Mouse (Mus musculus) brain, embryonic 14.5 days (tissue): Measurements from ENCODE around the gene Qser1. TPM values are rescaled to one million over a fixed set of nuclear protein-coding genes. Genes with fewer than 3 reads are reported as not detected.
"Not testable (repeated sequence)": the region's sequence is repeated elsewhere in the genome, so short reads cannot be mapped to it uniquely, and the experiment has no call there.

ENCODE experiments used
- DNase-seq: peaks from one replicate; pipeline ENCODE4 v3.0.0-alpha.2; 2011; ENCODE audit warnings: low read depth
- CTCF ChIP-seq: fragments of 200-500 bp; IDR thresholded peaks from 2 replicates; pipeline ENCODE4 v1.5.1; 2012; ENCODE audit warnings: inconsistent platforms, mild to moderate bottlenecking, moderate library complexity, borderline replicate concordance; ENCODE audit not compliant: insufficient read depth, insufficient read length; ENCODE audit errors: extremely low read depth
- POLR2A ChIP-seq: fragments of 200-500 bp; IDR thresholded peaks from 2 replicates; pipeline ENCODE4 v1.6.1; 2012; ENCODE audit warnings: mild to moderate bottlenecking, inconsistent platforms, borderline replicate concordance; ENCODE audit not compliant: poor library complexity, insufficient read depth, insufficient read length, severe bottlenecking; ENCODE audit errors: extremely low read depth
- polyA plus RNA-seq: library from polyadenylated mRNA; depleted of rRNA; stranded (reverse); fragments of >200 nt; gene quantifications from 2 replicates; pipeline ENCODE4 v1.2.3, GENCODE M21; 2012

Gene Qser1
- polyA plus RNA-seq, 1 experiment = 21.9 TPM

DNA sequence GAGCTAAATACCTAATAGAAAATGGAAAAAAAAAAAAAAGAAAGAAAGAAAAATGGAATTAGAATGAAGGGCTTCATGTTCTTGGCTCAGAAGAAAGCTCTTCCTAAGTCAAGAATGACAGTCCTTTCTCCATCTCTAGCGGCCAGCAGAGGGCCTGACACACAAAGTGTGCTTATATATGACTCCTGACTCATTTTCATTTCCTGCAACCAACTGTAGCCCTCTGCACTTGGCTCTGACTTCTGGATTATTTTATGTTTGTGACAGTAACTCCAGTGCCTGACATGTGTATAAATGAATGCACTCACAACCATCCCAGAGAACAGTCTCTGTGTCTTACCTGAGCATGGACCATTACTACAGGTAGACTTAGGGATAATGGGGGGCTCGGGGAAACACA, 31.1 kb upstream of the Qser1 start:
- TF ChIP-seq POLR2A (no peak), CTCF (peak; percentile 51; the same call in 1 of the 2 replicates)
- DNase-seq = peak; percentile 50

DNA sequence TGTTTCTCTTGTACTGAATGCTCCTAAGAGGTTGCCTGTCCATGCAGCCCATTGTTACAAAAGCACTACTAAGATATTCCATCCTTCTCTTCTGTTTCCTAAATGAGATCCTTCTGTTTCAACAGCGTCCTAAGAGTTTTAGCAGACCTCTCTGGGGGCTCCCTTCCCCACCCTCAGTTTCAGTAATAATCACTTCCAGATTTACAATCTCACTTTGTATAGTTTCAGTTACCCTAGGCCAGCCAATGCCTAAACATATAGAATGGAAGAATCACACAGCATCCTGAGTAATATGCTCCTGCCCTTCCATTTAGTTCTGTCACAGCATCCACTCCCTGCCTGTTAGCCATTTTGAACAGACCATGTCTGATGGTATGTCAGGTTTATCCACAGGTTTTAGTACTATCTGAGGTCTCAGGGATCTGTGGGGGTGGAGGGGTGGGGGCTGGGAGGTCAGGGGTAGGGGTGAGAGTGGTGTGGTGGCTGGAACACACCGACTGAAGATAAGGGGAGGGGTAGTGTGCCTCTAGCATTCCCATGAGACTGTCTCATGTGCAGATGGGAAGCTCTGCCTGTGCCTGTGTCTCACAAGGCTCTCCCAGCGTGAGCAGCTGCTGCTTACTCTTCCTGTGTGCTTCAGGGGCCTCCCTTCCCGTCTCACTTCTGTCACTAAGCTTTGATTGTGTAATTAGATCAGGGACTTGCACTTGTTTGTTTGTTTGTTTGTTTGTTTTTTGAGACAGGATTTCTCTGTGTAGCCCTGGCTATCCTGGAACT, 30.3 kb upstream of the Qser1 start:
- TF ChIP-seq POLR2A = no peak
- TF ChIP-seq CTCF = no peak
- DNase-seq = peak; percentile 33

- no peak for DNase-seq
- TF ChIP-seq POLR2A = no peak
- no peak for TF ChIP-seq CTCF
Observed at GRCm38 (mm10) chr2:104842559-104842958, 26.0 kb upstream of the Qser1 start.

DNA sequence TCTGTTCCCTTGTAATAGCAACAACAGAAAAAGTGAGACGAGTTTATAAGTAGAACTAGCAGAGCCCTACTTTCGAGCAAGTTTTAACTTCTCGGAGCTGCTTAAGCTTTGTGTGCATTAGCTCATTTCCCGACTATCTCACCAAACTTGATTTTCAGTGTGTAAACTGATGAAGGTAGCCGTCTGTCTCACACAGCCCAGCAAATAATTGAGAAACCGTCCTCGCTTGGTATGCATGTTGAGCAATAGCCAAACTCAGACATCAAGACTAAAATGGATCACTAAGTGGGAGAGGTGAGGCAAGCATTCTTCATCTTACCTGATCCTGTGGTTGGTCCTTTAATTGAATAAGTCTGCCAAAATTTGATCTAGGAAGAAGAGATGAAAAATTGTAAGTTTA, 25.2 kb upstream of the Qser1 start:
- TF ChIP-seq CTCF = no peak
- TF ChIP-seq POLR2A = no peak
- no peak for DNase-seq

DNA sequence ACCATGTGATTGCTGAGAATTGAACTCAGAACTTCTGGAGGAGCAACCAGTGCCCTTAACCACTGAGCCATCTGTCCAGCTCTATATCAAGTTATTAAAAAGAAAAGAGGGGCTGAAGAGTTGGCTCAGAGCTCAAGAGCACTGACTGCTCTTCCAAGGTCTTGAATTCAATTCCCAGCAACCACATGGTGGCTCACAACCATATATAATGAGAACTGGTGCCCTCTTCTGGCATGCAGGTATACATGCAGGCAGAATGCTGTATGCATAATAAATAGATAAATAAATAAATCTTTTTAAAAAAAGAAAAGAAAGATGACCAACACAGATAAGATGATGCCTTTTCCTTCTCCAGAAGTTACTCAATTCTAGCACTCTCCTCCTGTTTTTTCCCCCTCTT, 24.4 kb upstream of the Qser1 start:
- TF ChIP-seq POLR2A (no peak), CTCF (no peak)
- DNase-seq = no peak

GRCm38 (mm10) chr2:104832486-104832885, 15.9 kb upstream of the Qser1 start:
- TF ChIP-seq CTCF (no peak), POLR2A (no peak)
- DNase-seq = no peak

GRCm38 (mm10) chr2:104826191-104826590, 9.6 kb upstream of the Qser1 start:
- TF ChIP-seq POLR2A (no peak), CTCF (no peak)
- DNase-seq = no peak

- not testable (repeated sequence) for DNase-seq
Observed at GRCm38 (mm10) chr2:104818763-104819162, 2.2 kb upstream of the Qser1 start.

GRCm38 (mm10) chr2:104817555-104818330, 1.2 kb upstream of the Qser1 start:
- peak; percentile 29 for DNase-seq
- TF ChIP-seq CTCF (no peak), POLR2A (no peak)

- TF ChIP-seq CTCF = peak; percentile 69
- TF ChIP-seq POLR2A = peak; percentile 89
- DNase-seq = peak; percentile 96
Observed at GRCm38 (mm10) chr2:104816866-104817439, 393 bp upstream of the Qser1 start.

- TF ChIP-seq CTCF (no peak), POLR2A (0 out of 2 replicates have a peak, but pooled peaks have one; percentile 10)
- DNase-seq = peak; percentile 80
Observed at GRCm38 (mm10) chr2:104815561-104816370, 794 bp downstream of the Qser1 start.

- TF ChIP-seq CTCF (no peak), POLR2A (no peak)
- peak; percentile 84 for DNase-seq
Observed at GRCm38 (mm10) chr2:104814181-104814951, 2.2 kb downstream of the Qser1 start.

- TF ChIP-seq POLR2A (no peak), CTCF (no peak)
- DNase-seq = no peak
Observed at GRCm38 (mm10) chr2:104805435-104805834, 11.1 kb downstream of the Qser1 start.

DNA sequence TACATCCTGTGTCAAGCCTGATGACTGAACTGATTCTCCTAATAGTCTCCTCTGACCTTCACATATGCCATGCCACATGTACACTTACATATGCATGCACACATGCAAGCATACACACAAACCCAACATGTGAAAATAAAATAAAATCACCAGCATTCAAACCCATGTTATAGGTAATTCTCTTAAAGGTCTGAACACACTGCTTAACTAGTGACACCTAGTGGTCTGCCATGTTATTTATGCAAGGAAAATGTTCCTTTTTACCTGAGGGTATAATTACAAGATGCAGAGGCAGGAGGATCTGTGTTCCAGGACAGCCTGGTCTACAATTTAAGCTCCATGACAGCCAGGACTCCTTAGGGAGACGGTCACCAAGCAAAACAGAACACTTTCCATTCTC, 41.8 kb downstream of the Qser1 start:
- peak; percentile 75 for DNase-seq
- no peak for TF ChIP-seq CTCF
- TF ChIP-seq POLR2A = no peak
